Mouse (Mus musculus): ENCODE results near the gene Tcta. TPM values are rescaled to one million over a fixed set of nuclear protein-coding genes. Genes with fewer than 3 reads are reported as not detected.

Gene Tcta
- polyA plus RNA-seq (2012; rRNA removed; ENCODE audit: low replicate concordance): 43.9 and 96.1 TPM in 2 replicates

GRCm38 (mm10) chr9:108305629-108306520 is at the start of gene Tcta, which contains the start of gene Rhoa:
TSS of gene Tcta (minus strand) at chr9:108306160.
TSS of gene Rhoa (plus strand) at chr9:108306129.

GRCm38 (mm10) chr9:108347540-108348289 is 41.8 kb upstream of the Tcta start, which contains the start of gene Usp4:
TSS of gene Usp4 (plus strand) at chr9:108347853.

GRCm38 (mm10) chr9:108338886-108339781 is 33.2 kb upstream of the Tcta start, which contains the start of gene Gpx1:
TSS of gene Gpx1 (plus strand) at chr9:108338903.

DNA sequence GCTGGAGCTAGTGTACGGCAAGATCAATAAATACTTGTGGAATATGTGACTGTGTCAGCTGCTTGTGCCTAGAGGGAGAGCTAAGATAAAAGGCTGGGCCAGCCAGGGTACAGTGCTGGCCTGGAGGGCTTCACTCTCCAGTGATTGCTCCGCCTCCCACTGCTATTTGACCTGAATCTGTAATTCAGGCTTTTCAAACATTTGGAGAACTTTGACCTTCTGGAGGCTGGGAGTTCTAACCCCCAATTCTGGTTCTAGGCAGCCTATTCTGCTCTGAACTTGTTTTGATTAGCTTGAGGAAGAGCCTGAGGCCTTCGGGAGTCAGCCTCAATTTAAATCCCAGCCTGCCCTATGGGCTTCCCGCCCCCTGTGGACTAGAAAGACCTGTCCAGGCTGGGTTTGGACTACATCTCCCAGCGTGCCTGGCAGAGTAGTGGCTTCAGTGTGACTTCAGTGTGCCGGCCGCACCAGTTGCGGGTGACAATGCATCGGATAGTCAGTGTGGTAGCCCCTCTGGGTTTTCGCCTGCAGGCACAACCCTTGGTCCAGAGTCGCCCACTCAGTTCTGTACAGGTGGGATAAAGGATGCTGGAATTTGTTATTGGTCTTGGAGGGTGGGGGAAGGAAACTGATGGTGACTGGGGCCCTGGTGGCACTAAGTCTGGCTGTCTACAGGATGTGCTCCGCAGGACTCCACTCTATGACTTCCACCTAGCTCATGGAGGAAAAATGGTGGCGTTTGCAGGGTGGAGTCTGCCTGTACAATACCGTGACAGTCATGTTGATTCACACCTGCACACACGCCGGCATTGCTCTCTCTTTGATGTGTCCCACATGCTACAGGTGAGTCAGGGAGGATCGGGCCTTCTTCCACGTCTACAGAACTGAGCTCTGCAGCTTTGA is 9.3 kb downstream of the Tcta start, which contains the start of gene Amt:
Amt (plus strand) TSS at position 401 of the 903 bp plus-strand sequence.

DNA sequence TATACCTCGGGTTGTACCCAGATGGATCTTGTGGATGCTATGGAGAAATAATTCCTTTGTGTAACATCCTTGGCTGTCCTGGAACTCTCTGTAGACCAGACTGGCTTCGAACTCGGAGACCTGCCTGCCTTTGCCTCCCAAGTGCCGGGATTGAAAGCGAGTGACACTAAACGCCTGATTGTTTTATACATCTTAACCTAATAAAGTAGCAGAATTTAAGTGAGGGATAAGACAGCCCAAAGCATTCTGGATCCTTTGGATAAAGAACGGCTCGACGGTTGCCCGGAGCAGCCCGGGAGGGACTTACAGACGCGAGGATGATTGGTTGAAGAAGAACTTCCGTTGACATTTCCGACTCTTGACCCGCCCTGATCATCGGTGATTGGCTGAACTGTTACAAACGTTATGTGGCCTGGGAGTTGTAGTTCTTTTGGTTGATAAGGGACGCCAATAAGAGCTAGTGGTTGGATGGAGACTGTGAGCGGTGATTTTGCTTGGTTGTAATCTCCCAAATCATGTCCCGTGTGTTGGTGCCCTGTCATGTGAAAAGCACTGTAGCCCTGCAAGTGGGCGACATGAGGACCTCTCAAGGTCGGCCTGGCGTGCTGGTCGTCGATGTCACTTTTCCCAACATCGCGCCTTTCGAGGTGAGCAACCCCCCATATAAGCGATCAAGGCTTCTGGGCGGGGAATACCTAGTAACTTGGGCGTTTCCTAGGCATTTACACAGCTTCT is 15.8 kb downstream of the Tcta start, which contains the start of gene Nicn1:
Nicn1 (plus strand) TSS at position 414 of the 735 bp plus-strand sequence.

DNA sequence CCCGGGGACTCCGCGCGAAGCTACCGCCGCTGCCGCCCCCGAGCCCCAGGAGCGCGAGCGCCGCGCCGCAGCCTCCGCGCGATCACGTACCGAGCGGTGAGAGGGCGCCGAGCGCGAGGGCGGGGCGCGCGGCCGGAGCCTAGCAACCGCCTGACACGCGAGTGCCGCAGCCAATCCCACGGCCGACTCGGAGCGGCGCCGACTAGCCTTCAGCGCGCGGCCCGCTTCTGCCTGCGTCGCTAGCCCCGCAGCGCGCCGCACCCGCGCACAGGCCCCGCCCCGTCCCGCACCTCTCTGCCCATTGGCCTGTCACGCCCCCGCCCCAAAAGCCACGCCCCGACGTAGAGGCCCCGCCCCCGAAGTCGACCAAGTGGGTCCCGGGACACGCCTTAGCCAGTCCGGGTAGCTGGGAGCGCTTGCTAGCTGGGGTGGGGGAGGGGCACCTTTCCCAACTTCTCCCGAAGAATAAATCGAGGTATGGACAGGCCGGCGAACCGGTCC is 42.2 kb downstream of the Tcta start, which contains the start of gene Dag1:
Dag1 (minus strand) TSS at position 269 of the 501 bp plus-strand sequence.

Other genes starting within 250 kb of the Tcta start
- 0.68 and 1.2 TPM in 2 replicates for gene Mst1, start 225.7 kb downstream of the Tcta start, polyA plus RNA-seq (2012; rRNA removed; ENCODE audit: low replicate concordance)
- gene Rnf123, start 222.8 kb downstream of the Tcta start, polyA plus RNA-seq (2012; rRNA removed; ENCODE audit: low replicate concordance): 126 and 148 TPM in 2 replicates
- 115 and 155 TPM in 2 replicates for gene Apeh, start 211.6 kb downstream of the Tcta start, polyA plus RNA-seq (2012; rRNA removed; ENCODE audit: low replicate concordance)
- gene Bsn, start 115.8 kb downstream of the Tcta start, polyA plus RNA-seq (2012; rRNA removed; ENCODE audit: low replicate concordance): 0.43 and 0.96 TPM in 2 replicates
- gene Dag1, start 42.2 kb downstream of the Tcta start, polyA plus RNA-seq (2012; rRNA removed; ENCODE audit: low replicate concordance): 72.6 and 76.3 TPM in 2 replicates
- 14.5 and 29.8 TPM in 2 replicates for gene Nicn1, start 15.7 kb downstream of the Tcta start, polyA plus RNA-seq (2012; rRNA removed; ENCODE audit: low replicate concordance)
- 7.5 and 10.4 TPM in 2 replicates for gene Amt, start 9.3 kb downstream of the Tcta start, polyA plus RNA-seq (2012; rRNA removed; ENCODE audit: low replicate concordance)
- 125 and 183 TPM in 2 replicates for gene Rhoa, start within 50 bp of the Tcta start, polyA plus RNA-seq (2012; rRNA removed; ENCODE audit: low replicate concordance)
- 1,029 and 1,673 TPM in 2 replicates for gene Gpx1, start 32.7 kb upstream of the Tcta start, polyA plus RNA-seq (2012; rRNA removed; ENCODE audit: low replicate concordance)
- gene Usp4, start 41.7 kb upstream of the Tcta start, polyA plus RNA-seq (2012; rRNA removed; ENCODE audit: low replicate concordance): 59.2 and 62.9 TPM in 2 replicates
- 0.34 and 0.48 TPM in 2 replicates for gene 1700102P08Rik, start 86.6 kb upstream of the Tcta start, polyA plus RNA-seq (2012; rRNA removed; ENCODE audit: low replicate concordance)
- gene Ccdc36, start 122.3 kb upstream of the Tcta start, polyA plus RNA-seq (2012; rRNA removed; ENCODE audit: low replicate concordance): 0.03 TPM in 1 of 2 replicates, not detected in the other
- gene BC048562, start 130.3 kb upstream of the Tcta start, polyA plus RNA-seq (2012; rRNA removed; ENCODE audit: low replicate concordance): not detected in 2 replicates
- gene Ccdc71, start 154.4 kb upstream of the Tcta start, polyA plus RNA-seq (2012; rRNA removed; ENCODE audit: low replicate concordance): 24.9 and 25.2 TPM in 2 replicates
- gene Klhdc8b, start 155.4 kb upstream of the Tcta start, polyA plus RNA-seq (2012; rRNA removed; ENCODE audit: low replicate concordance): 44.0 and 53.3 TPM in 2 replicates
- gene Lamb2, start 173.6 kb upstream of the Tcta start, polyA plus RNA-seq (2012; rRNA removed; ENCODE audit: low replicate concordance): 152 and 195 TPM in 2 replicates
- gene Usp19, start 184.4 kb upstream of the Tcta start, polyA plus RNA-seq (2012; rRNA removed; ENCODE audit: low replicate concordance): 177 and 200 TPM in 2 replicates
- gene Qars, start 201.5 kb upstream of the Tcta start, polyA plus RNA-seq (2012; rRNA removed; ENCODE audit: low replicate concordance): 171 and 217 TPM in 2 replicates
- 121 and 153 TPM in 2 replicates for gene Qrich1, start 210.6 kb upstream of the Tcta start, polyA plus RNA-seq (2012; rRNA removed; ENCODE audit: low replicate concordance)

Data from mammary gland, adult 2 months (tissue).